Mouse (Mus musculus): ENCODE measurements at regions not wholly inside any gene's neighbourhood (a gene's known extent, or its start where the extent isn't known, plus 50 kb on each side); places are given as distances from the start of the nearest gene placed in this dataset.

DNA sequence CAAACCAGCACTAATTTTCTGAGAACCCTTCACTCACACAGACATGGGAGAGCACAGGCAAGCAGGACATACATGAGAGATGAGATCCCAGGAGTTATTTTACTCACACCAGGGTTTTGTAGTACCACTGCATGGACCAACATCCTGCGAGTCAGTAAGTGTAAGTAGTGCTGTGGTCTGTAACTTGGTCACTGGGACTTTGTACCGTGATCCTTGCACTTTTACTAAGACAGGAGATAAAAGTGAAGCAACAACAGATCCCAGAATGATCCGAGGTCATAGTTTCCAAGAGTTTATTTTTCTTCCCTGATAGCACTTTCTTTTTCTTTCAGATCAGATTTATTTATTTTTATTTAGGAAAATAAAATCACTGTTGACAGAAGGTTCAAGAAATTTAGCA, 54.1 kb upstream of the Mtap start:
- DNase-seq: no peak

DNA sequence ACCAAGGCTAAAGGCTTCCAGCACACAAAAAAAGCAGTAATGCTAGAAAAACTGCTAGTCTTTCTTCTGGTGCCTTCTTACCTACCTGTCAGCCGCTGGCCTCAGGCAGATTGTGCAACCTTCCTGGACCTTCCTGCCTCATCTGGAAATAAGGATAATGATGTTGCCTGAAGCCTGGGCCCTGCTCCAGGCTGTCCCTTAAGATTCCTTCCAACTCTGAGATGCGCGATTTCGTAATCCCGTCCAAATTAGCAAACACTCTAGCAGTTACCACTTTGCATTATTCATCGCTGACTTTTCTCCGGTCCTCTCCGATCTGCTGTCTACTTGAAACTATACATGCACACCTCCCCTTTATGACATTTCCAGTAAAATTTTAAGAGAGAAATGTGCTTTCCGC, 58.4 kb upstream of the Mtap start:
- DNase-seq: peak; percentile 5 to 9

DNA sequence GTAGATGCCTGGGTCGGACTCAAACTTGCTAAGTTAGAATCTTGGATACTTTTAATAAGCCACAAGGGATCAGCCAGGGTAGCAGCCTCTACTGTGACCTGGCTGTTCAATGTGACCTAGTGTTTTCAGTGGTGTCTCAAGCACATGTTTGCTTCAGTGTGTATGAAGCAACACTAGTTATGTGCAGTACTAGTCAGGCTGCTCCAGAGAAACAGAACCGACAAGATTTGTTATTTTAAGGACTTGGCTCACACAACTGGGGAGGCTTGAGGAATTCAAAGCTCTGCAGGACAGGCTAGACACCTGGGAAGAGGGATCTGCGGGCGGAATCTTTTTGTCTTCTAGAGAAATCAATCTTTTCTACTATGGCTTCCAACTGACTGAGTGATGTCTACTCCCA, 62.2 kb upstream of the Mtap start:
- no peak for DNase-seq

DNA sequence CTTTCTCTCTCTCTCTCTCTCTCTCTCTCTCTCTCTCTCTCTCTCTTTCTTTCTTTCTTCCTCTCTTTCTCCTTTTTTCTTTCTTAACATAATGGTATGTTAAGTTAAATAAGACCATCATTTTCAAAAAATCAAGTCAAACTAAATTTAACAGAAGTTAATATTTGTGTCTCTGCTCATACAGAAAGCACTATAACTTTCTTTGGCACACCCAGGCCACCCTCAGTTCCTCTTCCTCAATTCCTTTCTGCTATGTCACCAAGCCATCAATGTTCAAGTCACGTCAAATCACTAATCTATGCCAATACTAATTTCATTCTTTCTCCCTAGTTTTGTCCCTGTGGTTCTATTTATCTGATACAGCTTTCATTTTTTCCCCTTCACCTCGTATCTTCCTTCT, 66.5 kb upstream of the Mtap start:
- no peak for DNase-seq

DNA sequence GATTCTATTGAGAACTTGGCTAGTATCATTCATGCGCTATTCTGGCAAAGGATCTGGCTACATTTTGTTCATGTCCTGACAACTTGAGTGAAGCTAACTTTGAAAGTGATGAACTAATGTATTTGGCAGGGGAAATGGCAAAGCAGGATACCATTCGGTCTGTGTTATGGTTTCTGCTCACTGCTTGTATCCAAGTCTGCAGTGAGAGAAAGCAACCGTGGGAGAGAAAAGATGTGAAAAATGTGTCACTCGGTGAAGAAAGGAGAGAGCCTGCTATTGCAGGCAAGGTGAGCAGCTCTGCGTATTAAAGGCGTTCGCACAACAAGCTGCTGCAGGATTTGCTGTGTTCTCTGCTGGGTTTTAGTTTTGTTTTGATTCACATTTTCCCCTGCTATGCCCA, 72.5 kb upstream of the Mtap start:
- DNase-seq: no peak

DNA sequence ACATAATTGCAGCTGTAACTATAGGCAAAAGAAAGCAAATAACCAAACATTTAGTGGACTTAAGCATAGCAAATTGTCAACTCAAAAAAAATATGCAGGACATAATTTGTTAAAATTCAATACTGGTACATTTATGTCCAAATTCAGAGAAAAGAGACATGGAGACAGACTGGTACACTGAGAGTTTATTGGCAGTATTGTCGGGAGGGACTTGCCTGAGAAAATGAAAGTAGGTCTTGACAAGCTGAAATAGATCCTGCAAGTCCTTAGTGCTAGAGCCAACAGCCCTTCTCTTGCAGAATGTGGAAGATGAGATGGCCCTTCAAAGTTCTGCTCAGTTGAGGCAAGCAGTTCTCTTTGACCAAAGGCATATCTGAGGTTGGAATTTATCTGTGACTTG, 74.5 kb upstream of the Mtap start:
- no peak for DNase-seq

DNA sequence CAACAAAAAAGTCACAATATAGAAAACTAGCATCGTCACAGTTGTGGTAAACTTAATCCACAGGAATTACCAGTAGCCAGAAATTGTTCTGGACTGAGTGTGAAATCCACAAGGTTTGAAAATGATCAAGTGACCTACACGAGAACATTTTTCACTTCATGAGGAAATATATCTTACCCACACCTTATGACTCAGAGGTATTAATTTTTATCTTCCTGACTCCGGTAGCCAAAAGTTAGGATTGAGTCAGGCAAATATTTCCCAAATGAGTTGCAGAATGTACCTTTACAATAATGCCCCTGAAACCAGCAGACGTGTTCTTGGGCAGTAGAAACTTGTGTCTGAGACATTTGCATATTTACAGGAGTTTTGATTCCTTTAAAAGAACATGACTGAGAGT, 75.3 kb upstream of the Mtap start:
- DNase-seq: no peak

DNA sequence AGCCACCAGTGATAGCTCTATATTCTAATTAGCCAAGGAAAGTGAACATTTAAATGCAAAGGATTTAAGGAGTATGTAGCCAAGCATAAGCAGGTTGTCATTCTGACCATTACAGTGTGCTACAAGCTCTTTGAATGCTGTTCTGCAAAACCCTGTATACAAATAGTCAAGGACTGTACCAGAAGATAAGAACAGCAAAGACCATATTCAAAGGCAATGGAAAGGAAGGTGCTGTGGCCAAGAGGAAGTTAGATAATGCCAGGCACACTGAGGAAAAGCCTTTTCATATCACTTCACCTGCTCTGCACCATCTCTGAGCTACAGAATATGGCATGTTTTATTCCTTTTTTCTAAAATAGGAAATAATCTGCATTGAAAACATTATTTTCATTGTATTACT, 79.3 kb upstream of the Mtap start:
- DNase-seq: no peak

DNA sequence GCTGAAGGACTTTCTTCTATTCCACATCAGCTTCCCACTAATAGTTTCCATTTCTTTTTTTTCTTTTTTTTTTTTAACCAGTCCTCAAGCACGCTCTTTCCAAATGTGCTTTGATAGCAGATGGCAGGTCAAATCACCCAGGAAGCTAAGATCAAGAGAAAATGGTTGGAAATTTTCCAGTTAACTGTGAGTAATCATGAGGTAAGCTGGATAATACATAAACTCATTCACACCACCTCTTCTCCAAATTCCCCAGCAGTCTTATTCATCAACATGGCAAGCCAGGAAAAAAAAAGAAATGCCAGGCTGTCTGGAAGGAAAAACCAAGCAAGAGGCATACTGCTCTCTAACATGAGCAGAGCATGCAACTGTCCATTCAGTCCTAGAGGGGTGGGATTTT, 79.8 kb upstream of the Mtap start:
- DNase-seq: no peak

DNA sequence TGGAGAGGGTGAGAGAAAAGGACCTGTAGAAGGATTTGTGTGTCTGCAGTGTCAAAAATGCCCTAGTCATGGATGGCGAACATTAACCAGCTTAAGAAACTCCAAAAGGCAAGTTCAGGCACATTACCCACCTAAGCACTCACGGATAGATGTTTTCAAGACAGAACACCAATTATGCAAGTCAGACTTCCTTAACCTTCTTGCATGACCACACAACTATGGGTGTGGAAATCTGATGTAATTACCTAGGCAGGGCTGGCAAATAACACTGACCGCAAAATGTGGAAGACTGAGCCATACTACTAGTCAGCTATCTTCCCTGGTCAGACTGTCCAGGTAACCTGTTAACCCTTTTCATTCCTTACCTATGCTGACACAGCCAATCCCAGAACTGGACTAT, 81.0 kb upstream of the Mtap start:
- DNase-seq: no peak

DNA sequence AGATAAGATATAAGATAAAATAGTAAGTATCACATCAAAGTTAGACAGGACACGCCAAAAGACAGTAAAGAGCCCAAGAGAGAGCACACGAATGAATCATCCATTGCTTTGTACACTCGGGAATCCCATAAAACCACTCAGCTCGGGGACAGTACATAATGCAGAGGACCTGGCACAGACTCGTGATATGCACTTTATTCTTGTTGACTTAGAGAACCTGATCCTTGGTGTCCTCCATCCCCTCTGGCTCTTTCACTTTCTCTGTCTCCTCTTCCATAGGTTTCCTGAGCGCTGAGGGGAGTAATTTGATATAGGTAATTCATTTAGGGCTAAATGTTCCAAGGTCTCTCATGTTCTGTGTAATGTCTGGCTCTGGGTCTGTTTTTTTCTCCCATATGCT, 83.3 kb upstream of the Mtap start:
- no peak for DNase-seq

DNA sequence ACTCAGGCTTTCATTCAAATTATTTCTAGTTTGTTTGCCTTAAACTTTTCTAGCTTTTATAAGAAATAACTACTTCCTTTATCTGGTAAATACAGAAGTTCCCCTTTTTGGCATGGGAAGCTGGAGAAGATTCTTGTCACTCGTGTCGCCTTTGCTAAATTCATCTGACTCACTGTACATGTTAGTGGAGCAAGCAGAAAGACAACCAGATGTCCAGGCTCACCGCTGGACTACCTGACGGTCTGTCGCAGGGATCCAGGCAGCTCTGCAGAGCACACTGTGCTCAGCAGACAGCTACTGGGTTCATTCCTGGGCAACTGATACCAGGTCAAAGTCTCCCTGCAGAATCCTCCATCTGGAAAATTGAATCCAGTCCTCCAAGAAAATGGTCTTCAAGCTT, 85.0 kb upstream of the Mtap start:
- no peak for DNase-seq

DNA sequence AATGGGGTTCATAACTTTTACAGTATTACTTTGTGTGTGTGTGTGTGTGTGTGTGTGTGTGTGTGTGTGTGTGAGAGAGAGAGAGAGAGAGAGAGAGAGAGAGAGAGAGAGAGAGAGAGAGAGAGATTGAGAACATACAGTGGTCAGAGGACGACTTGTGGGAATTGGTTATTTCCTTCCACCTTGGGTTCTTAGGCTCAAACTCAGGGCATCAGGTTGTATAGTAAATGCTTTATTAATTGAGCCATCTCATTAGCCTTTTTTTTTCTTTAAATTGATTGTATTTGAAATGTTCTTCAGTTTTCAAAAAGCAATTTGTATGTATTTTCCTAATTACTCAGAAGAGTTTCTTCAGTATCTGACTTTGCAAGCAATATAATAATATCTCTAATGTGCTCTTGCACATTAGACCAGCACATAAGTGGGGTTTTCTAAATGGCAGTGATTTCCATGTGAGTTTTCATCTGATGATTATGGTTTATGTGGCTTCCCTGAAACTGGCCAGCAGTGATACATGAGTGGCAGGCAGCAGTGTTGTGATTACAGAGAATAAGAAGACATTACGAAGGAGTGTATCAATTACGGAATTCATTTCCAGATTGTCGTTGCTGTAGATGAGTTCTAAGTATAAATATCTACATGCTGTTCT, 86.2 kb upstream of the Mtap start:
- no peak for DNase-seq

DNA sequence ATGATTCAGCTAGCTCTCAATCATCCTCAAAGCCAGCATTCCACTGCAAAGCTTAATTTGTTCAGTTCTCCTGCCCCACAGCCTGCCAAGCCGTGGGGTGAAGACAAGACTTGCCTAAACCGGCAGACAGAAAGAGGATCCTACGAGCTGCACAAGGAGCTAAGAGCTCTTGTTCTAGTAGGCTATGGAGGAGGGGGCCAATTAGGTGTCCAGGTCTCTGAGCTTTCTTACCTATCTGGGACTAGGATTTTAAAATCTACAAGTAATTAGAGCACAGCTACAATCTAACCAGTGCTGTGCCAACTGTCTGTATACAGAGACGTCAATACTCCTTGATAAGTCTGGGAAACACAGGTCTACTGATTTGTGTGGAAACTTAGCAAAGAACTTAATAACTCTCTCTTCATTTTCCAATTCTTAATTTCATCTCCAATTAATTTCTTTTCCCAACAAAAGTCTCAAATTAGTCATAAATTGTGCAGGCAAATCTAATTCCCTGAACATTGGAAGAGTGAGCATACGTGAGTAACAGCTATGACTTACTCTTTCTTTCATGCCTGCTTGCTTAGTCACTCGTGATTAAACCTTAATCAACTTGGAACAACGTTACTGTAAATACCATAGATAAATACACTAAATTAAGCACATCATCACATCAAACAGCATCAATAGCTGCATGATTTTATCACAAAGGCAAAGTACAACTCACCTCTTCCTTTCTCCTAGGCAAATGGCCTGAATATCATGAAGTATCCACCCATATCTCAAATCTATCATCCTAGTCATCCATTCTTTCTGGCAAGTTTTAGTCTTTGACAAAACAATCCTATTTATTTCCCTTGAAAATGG, 87.1 kb upstream of the Mtap start:
- no peak for DNase-seq

DNA sequence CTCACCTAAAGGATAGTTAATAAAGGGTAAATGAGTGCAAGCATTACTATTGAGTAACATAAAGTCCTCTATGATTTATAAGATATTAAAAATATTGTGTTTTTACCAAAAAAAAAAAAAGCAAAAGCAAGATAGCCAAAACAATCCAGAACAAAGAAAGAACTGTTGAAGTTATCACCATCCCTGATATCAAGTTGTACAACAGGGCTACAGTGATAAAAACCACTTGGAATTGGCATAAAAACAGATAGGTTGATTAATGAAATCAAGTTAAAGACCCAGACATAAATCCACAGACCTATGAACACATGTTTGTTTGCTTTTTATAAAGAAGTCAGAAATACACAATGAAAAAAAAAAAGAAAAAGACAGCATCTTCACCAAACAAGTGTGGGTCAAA, 92.4 kb upstream of the Mtap start:
- no peak for DNase-seq

DNA sequence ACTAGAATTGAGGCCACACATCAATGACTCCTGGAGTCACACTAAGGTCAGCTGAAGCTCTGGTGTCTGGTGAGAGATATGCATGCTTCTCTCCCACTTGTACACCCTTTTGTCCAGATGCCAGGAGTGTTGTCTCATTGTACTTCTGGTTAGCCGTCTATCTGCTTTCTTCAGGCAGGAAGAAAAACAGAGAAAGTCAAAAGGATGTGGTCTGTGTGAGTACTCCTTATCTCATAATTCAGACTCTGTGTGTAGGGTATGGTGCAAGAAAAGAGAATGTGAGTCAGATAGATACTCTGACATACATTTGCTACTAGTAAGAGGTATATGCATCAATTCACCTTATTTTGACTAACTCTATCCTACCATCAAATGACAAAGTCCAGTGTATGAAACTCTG, 92.9 kb upstream of the Mtap start:
- no peak for DNase-seq

DNA sequence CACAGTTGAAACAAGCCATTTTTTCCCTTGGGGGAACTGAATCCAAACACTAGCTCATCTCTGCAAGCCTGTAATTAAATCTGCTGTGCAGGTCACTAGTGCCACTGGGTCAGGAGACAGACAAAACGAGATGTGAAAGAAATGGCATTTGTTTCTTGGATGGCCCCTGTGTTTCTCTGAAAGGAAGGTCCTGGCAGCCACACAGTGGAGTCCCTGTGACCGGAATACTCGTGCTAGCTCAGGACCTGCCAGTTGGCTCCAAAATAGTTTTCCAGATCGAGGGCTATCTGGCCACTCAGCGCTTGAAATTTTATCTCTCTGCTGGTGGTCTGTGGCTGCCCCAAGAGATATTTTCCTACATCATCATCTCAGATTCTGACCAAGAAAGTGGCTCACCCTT, 96.1 kb upstream of the Mtap start:
- no peak for DNase-seq

DNA sequence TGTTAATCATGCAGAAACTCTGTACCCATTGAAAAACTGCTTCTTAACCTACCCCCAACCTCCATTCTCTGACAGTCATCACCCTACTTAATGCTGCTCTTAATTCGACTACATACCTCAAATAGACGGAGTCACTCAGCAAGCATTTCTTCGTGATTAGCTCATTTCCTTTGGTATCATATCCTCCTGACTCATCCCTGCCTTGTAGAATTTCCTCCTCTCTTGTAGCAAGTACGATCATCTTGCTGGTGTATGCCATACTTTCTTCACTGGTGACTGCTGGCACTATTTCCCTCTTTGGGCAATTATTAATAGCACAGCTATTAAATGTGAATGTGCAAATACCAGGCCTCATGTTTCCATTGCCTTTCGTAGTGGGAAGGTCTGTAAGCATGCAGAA, 98.0 kb upstream of the Mtap start:
- DNase-seq: no peak

DNA sequence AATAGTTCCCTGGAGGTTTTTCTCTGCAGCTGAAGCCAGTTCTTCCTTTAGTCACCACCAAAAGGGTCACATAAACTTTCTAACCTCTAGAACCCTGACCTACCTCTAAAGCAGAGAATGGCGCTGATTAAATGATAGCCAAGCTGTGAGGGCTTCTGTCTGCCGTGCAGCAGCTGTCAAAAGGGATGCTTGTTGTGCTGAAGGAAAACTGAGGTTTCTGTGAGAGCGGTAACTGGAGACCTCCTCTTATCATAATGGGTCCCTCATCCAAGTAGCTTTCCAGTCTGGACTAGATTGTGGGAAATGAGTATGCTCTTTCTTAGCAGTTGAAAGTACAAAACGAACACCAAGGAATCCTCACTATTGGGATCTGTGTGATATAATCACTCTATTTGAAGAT, 98.8 kb upstream of the Mtap start:
- no peak for DNase-seq

DNA sequence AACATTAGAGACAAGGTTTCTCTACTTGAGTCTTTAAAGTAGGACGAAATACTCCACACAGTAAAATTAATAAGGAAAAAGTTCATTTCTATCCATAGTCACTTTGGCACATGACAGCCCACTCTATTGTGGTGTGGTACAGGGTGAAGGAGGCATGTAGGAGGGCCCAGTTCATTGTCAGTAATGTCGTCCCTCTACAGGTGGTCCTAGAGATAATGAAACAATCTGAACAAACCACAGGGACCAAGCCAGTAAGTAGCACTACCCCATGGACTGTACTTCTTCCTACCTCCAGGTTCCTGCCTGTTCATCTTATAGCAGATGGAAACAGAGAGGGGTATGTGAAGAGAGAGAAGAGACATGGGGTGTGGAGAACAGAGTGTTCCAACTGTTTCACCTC, 102.1 kb upstream of the Mtap start:
- no peak for DNase-seq

DNA sequence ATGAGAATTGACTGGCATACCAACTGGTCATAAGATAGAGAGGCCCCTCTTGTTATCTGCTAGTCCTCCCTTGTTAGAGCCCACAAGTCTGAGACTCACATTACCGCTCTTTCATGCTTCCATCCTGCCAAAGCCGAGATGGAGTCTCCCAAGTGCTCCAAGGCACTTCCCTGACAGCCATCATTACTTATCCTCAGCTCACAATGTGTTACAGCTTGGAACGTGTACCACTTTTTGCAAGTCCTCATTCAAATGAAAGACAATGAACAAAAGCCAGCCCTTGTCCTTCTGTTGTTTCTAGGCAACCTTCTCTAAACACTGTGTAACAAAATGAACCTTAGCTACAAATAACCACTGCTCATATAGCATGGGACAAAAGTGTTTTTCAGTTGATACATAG, 102.6 kb upstream of the Mtap start:
- DNase-seq: no peak

DNA sequence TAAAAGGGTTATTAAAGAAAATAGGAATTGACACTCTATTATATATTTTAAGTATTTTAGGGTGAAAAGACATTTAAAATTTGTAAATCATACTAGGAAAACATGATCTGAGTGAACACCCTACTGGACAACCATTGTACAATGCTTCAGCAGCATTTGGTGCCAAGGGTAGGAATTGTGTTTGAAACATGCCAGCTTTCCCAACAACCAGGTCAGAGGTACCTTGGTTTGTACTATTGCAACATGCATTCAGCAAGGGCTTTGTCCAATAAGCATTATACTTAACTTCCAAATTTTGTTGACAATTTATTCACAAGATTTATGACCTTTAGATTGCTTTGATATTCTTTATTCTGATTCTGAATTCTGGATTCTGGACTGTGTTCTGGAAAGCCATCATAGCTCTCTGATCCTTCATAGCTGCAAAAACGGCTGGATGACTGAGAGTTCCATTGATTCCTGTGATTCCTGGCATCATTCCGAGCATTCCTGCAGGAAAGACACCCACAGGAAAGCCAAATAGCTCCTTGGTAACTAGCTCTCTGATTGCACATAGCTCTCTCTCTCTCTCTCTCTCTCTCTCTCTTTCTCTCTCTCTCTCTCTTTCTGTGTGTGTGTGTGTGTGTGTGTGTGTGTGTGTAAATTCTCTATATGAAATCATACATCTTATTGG, 124.1 kb upstream of the Mtap start:
- DNase-seq: no peak

DNA sequence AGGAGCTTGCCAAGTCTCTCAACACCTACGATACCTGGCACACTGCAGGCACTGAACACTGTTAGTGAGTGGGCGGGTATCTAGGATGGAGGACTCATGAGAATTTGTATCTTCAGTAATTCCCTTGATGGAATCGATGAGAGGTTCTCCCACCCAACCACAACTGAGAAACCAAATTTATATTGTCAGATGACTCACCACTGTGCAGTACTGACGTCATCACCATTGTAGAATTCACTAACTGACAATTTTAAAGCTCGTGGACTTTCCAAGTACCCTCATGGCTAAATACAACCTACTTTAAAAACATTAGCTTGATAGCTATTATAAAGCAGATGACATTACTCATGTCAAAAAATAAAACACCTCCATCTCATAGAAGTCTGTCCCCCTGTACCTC, 128.4 kb upstream of the Mtap start:
- DNase-seq: no peak

DNA sequence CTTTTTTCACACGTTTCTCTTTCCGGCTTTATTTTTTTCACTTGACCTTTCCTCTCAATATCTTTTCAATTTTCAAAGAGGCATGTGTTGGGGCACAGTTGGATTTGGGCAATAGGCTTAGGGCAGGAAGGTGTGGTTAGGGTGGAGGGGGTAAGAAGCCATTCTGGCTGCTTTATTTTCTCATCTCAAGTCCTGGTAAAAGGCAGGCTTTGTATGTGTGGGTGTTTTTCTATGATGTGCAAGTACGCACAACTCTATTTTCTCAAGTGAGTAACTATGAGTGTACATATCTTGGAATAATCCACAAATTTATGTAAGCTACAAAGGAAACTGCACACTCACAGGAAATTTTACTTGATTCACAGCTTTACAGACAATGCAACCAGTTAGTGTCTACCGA, 121.5 kb upstream of the Ifne start:
- DNase-seq: no peak
